Mouse (Mus musculus) T-helper 1 cell (primary cell): ENCODE data around the gene Meioc.

ENCODE experiments used
- in situ Hi-C: fragments of 300-600 bp; cut with MboI, MseI; formaldehyde crosslinking; loops from one replicate; pipeline ENCODE4 v1.15.1; 2025; ENCODE audit warnings: high pct_unique_total_duplicates

Meioc gene

DNA sequence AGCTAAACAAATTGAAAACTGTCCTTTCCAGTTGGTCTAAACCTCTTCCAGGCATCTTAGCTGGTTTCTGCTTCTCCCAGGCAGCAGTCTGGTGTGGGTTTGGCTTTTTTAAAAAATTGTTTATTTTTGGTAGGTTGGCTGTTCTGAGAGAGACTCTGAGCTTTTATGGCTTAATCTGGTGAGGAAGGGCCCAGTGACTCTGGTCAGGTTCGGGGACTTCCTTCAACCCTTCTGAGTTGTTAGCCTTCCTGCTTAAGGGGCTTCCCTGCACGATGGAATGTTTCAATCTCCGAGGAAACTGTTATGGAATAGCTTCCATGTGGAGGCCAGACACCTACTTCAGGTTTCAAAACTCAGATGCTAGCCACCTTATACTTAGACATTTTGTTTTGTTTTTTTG lies at the start of gene Meioc:
Gene Meioc, plus strand, starts transcription at position 301 of the 400 bp plus-strand sequence.
- in situ Hi-C loops = no loop called here

DNA sequence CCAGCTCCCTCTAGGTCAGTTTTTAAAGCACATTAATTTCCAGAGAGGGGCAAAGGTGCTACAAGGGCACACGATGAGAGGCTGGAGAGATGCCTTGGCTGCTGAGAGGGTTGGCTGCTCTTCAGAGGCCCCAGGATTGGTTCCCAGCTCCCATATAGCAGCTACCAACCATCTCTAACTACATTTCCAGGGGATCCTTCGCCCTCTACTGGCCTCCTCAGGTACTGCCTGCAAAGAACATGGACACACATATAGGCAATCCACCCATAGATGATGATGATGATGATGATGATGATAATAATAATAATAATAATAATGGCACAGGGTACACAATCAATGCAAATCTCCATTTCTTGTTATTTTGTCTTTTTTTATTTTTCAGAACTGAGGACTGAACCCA lies 44.1 kb upstream of the Meioc start:
- in situ Hi-C loops = no loop called here

DNA sequence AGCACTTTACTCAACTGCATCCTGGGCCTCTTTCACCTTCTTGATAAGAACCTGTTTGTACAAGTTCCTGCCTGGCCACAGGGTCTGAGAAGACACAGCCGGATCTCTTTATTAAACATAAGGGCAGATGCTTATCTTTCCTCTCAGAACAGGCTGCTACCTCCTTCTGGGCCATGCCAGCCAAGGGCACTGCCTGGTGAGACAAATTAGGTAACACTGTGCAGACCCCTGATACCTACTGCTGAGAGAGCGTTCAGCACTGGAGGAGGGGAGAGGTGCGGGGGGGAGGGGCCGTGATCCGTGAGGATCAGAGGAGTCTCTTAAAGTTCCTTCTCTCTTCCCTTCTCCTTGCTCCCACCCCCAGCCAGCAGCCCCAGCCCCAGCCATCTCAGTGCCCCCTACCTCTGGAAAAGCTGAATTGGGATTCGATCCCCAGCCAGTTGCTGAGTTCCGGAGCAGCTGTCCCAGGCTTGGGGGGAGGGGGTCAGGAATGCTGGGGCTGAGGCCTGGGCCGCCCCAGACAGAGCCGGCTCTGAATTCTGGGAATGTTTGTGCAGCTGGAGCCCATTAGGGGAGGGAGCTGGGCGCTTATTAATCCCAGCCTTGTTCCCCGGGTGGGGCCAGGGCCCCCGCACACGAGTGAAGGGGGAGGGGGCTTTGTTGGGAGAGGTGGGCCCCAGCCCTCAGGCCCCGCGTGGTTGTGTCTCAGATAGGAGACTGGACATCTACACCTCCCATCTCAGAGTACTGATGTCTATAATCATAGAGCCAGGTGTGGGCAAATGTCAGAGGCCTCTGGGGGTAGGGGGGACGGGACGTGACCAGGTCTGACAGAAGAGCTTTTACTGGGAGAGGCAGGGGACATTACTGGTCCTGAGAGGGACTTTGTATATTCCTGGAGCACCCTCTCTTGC lies 39.4 kb upstream of the Meioc start:
- in situ Hi-C loops = no loop called here

DNA sequence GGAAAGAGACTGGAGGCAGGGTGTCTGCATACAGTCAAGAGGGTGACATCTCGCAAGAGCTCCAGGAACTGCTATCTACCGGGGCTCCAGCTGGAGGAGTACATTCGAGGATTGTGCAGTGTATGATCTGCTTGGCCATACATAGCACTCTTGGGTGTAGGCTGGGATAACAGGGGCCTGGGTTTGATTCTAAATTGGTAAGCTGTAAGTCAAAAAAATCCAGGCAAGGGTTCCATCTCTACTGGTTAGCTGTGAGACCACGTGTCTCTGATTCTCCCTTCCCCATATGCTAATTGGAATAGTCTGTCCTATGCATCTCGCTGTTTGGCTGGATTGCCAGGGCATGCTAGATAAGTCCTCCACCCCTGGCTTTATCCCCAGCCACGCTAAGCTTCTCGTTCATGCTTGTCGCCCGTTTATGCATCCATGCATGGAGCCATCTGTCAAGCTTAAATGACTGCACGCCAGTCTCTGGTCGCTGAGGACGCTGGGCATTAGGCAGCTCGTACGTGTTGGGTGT lies 38.6 kb upstream of the Meioc start:
- in situ Hi-C loops = no loop called here

DNA sequence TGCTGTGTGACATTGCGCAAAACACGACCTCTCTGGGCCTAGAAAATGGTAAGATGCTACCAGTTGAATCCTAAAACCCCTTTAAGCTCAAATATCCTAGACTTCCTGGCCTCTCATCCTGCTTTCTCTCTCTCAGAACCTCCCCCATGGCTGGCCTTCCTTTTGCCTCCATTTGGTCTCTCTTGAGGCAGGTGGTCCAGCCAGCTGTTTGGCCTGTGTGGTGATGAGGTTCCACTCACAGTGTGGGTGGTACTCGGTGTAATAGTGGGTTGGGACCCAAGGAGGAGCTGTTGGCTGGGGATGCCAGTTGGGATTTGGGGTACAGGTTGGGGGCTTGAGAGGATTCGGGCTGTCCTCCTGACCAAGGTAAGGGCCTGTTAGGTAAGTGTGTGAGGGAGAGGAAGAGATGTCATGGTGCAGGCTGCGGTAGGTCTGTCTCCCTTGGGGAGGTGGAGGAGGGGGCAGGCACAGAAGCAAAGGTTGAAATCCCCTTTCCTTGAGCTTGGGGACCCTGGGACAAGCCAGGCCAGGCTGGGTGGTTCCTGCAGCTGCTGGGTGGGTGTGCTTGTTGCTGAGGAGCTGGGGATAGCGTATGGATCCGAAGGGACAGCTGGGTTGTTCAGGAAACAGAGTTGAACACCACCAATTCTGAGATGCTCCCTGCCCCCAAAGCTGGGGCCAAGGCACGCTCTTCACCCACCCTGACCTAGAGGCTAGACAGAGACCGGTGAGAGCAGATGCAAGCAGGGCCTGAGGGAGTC lies 36.2 kb upstream of the Meioc start:
- in situ Hi-C loops = no loop called here

DNA sequence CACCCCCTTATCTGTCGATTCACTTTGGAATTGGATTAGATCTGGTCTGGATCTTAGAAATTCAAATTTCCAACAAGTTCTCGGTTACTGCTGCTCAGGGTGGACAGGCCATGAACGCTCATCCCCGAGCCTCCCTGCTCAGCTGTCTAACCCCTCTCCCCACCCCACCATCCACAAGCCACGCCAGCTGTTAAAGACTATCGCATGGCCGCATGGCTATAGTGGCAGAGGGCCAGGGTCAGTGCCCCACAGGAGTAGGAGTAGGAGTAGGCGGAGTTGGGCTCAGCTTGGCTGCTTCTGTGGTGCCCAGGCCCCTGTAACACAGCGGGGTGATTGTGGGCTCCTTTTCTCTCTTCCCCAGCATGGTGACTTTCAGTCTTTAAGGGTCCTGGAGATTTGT lies 35.0 kb upstream of the Meioc start:
- in situ Hi-C loops = no loop called here

DNA sequence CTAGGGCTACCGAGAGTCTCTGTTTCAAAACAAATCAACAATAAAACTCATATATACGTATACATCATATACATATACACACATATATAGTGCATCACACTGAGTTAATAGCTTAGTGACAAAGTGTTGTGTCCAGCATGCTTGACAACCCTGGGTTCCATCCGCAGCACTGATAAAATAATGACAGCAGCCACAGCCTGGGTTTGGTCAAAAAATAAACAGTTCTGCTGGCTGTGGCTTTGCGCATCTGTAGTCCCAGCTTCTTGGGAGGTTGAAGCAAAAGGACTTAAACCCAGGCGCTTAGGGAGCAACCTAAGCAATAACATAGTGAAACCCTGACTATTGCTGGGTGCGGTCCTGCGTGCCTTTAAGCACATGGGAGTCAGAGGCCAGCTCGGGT lies 34.1 kb upstream of the Meioc start:
- in situ Hi-C loops = no loop called here

DNA sequence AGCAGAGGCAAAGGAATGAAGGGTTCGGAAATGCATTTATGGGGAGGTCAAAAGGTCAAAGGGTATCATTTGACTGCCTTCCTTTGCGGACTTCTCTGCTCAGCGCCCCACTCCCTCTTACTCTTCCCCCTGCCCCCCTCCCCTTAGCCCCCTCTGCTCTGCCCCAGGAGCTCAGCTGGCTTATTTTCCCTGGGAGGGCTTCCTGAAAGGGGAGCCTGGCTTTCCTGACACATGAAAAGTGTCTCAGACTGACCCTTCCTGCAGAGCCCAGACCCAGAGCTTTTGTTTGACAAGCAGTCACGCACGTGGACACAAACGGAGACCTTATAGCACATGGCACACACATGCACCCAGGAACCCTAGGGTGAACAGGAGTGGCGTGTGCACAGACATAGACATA lies 32.8 kb upstream of the Meioc start:
- in situ Hi-C loops = no loop called here

DNA sequence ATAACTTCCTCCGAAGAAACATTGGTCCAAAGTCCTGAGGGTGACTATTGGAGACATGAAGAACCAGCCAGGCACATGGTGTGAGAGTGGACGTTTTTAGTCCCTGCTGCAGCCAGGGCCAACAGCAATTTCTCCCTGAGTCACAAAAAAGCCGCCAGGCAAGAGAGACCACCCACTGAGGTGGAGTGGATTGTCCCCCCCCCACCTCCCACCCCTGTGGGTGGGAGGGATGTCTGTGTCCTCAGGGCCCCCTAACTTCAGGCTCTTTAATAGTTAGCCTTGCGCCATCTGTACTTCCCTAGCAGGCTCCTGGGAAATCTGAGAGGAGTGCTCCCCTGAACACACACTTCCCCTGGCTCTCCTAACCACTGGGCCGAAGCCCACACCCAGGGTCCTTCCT lies 32.3 kb upstream of the Meioc start:
- in situ Hi-C loops = no loop called here

DNA sequence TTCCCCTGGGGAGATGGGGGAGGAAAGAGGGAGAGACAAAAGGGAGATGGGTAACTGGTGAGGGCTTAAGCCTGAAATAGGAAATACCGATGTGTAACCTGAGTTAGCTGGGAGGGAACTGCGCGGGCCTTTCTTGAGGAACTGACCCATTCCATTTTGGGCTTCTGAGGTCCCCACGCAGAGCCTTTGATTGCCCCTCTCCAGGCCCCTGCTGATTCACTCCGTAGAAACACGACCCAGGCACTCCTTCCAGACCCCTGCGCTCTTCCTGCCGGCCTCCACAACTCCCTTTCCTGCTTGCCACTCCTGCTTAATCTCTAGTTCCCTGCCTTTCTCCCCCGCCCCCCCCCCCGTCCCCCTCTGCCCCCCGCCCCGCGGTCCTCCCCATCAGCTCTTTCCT lies 30.8 kb upstream of the Meioc start:
- in situ Hi-C loops = no loop called here

DNA sequence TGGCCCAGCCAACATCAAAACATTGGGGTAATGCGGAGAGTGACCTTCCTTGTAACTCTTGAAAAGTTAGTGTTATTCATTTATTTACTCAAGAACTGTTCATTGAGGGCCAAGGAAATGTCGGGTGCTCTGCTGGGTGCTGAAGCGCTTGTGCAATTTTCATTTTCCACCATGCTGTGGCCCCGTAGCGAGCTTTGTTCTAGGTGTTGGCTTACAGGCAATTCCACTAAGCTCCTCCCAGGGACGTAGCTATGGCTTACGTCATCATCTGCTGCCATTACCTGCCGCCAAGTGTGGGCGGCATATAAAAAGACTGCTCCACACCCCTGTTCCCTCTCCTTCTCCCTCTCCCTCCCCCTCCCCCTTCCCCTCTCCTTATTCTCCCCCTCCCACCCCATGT lies 30.1 kb upstream of the Meioc start:
- in situ Hi-C loops = no loop called here

DNA sequence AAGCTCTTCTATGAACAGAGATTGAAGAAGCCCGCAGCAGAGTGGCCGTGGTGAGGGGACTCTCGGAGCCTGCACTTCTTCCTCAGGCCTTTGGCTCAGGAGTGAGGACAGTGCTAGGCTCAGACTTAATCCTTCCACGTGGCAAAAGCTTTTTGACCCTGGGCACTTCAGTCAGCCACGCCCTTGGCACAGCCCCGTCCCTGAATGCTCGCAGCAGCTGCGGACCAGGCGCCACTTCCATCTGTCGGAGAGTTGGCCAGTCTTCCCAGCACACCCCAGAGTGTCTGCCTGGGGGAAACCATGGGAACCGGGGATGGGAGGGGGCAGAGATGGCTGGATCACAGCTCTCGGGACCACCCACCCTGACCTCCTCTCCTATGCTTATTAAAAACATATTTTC lies 26.6 kb upstream of the Meioc start:
- in situ Hi-C loops = no loop called here

DNA sequence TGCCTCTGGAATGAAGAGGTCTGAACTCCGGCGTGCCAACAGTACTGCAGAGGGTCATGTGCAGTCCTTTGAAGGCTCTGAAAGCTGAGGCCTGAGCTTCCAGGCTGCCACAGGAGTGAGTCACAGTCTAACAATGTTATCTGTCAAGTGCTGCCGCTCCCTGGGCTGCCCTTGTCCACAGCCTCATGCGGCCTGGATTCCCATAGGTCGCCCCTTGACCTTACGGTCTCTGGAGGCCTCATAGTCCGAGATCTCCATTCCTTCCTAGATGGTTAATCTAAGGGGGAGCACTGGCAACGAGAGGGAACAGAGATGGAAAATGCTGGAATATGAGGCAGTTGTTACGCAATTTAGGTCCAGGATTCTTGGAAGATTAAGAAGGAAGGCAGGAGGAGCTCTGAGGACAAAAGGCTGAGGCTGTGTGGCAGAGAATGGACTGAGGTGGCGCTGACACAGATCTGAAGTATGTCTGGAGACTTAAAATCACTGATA lies 19.6 kb upstream of the Meioc start:
- in situ Hi-C loops = no loop called here

DNA sequence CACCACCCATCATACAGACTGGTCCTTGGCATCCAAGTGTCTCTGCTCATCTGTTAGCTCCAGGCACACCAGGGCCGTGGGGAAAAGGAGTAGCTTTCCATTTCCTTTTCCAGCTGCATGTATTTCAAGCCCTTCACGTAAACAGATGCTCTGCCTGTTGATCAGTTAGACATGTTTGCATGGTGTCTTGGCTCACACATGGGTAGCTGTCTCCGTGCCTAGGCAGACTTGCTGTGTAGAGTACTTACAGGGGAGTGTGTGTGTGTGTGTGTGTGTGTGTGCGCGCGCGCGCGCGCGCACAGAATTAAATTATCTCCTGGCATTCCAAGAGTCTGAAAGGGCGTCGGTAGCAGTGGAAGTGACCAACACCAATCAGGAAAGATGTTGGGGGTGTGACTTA lies 17.3 kb upstream of the Meioc start:
- in situ Hi-C loops = no loop called here

DNA sequence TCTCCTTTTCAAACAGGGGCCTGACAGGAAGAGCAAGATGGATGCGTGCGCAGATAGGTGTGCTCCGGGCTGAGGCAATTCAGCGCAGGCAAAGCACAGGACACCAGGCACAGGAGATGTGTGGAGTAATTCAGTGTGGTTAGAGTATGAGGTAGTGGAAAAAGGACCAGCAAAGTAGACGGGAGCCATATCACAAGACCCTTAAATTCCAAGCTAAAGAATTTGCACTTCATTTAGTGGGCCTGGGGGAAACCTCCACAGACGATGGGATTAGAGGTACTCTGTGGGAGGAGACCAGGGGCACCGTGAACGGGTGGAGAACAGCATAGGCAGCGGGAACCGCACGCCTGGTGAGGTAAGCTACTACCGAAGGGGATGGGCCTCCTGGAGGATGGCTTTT lies 15.6 kb upstream of the Meioc start:
- in situ Hi-C loops = no loop called here

DNA sequence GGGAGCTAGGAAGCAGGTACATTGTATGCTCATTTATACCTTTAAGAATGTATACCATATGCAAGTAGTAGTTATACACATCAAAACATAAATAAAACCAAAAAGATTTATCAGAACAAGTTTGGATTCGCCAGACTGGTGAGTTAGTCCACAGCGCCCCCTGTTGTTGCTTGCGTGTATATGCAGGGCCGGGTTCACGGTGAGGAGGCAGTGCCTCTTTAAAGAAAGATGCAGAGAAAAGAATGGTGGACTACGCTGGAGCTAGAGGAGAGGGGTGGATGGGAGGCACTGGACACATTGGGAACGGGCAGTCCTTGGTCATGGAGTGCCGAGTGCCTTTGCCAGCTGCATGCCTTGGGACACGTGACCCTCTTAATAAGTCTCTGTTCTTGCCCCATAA lies 12.1 kb upstream of the Meioc start:
- in situ Hi-C loops = no loop called here

DNA sequence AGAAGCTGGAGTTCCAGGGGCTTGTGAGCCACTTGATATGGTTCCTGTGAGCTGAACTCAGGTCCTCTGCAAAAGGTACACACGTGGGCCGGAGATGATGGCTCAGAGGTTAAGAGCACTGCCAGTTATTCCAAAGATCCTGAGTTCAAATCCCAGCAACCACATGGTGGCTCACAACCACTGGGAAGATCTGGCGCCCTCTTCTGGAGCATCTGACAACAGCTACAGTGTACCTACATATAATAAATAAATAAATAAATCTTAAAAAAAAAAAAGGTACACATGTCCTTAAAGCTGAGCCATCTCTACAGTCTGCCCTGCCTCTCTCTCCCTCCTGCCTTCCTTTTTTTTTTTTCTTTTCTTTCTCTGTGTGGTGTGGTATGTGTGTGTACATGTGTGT lies 10.7 kb upstream of the Meioc start:
- in situ Hi-C loops = no loop called here

DNA sequence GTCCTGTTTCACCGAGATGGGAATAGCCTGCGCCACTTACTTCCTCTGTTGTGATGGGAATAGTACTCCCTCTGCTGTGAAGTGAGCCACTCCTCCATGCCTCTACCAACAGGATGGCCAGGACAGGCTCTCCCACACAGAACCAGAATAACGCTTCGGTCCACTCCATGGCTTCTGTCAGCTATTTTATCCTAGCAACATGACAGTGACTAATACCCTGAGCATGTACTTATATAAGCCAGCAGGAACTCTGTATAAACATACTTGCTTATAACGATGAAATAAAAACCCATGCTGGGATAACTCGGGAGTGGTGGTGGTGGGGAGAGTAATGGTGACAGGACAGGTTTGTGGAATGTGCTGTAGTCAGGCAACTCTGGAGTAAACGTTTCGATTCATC lies 7.6 kb upstream of the Meioc start:
- in situ Hi-C loops = loop anchor here (5.0 kb wide), 1 partner anchor 69 kb away; no protein-coding TSS in a partner anchor

DNA sequence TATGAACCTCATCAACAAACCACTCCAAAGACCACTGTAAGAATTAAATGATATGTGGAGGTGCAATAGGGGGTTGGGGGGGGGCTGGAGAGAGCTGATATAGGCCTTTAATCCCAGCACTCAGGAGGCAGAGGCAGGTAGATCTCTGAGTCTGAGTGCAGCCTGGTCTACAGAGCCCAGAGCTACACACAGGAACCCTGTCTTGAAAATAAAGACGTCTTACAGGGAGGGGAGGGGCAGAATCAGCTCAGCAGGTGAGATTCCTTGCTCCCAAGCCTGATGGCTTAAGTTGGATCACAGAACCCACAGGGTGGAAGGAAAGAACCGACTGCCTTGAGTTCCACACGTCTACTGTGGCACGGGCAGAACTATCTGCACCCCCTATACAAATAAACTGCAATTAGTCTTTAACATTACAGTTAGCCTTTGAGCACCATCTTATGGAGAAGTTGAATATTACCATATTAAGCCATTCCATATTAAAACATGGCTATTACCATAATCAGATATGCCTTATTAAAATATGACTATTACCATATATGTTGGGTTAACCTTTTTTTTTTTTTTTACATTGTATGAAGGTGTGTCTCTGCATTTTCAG lies 7.1 kb upstream of the Meioc start:
- in situ Hi-C loops = loop anchor here (5.0 kb wide), 1 partner anchor 69 kb away; no protein-coding TSS in a partner anchor

DNA sequence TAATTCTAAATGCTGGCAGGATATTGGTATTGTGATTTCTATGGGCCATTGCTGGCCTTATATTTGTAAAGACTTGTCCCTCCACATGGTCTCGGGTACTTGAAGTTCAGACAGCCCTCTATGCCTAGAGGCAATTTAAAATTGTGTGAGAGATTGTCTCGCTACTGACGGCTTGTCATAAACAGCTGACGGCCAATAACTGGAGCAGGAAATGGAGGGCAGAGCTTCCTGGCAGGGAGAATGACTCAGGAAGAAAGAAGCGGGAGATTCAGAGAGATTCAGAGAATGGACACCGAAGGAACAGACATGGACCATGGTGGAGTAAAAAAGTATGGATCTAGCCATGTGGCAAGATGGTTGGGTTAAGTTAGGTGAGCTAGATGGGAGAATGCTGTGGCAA lies 6.6 kb upstream of the Meioc start:
- in situ Hi-C loops = loop anchor here (5.0 kb wide), 1 partner anchor 70 kb away; no protein-coding TSS in a partner anchor

DNA sequence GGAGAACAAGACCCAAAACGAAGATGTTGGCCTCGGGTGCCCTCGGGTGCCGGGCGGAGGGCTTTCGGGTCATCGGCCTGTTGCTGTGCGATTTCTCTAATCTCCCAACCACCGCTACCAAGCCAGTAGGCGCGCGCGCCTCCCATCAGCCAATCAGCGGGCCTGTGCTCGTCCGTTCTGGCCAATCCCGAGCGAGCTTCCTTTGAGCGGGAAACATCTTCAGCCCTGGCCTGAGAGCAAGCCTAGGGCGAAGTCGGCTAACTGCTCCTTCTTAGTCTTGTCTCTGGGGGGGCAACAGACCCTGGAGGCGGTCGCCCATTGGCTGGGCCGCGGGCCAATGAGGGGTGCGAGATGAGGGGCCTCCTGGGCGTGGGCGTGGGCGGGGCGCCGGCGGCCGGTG lies 1.6 kb downstream of the Meioc start:
- in situ Hi-C loops = no loop called here
